Mouse (Mus musculus) kidney, embryonic 15.5 days (tissue): Measurements from ENCODE around the gene Cyp4a12a. TPM values are rescaled to one million over a fixed set of nuclear protein-coding genes. Genes with fewer than 3 reads are reported as not detected.
"Not testable (repeated sequence)": the region's sequence is repeated elsewhere in the genome, so short reads cannot be mapped to it uniquely, and the experiment has no call there.

ENCODE experiments used
- ATAC-seq: fragments of 200-750 bp; cut with Nextera tagmentation; replicated peaks from 2 replicates; pipeline ENCODE4 v1.8.0; 2017; ENCODE audit warnings: moderate TSS enrichment; ENCODE audit not compliant: low FRiP score
- H3K27ac ChIP-seq: fragments of 300-500 bp; sonication (generic); 2 replicates; pipeline ENCODE4 v1.5.1; 2015; ENCODE audit warnings: mild to moderate bottlenecking, inconsistent platforms
- H3K27me3 ChIP-seq: fragments of 300-500 bp; sonication (generic); 2 replicates; pipeline ENCODE4 v1.6.1; 2015; ENCODE audit warnings: inconsistent platforms
- H3K36me3 ChIP-seq: fragments of 300-500 bp; sonication (generic); 2 replicates; pipeline ENCODE4 v1.6.1; 2015; ENCODE audit warnings: inconsistent platforms
- H3K4me1 ChIP-seq: fragments of 300-500 bp; sonication (generic); 2 replicates; pipeline ENCODE4 v1.6.1; 2015; ENCODE audit warnings: inconsistent platforms
- H3K4me2 ChIP-seq: fragments of 300-500 bp; sonication (generic); 2 replicates; pipeline ENCODE4 v1.6.1; 2015; ENCODE audit warnings: moderate library complexity, mild to moderate bottlenecking, inconsistent platforms
- H3K4me3 ChIP-seq: fragments of 300-500 bp; sonication (generic); replicated peaks from 2 replicates; pipeline ENCODE4 v1.5.1; 2015; ENCODE audit warnings: mild to moderate bottlenecking, inconsistent platforms
- H3K9ac ChIP-seq: fragments of 300-500 bp; sonication (generic); 2 replicates; pipeline ENCODE4 v1.6.1; 2015; ENCODE audit warnings: mild to moderate bottlenecking, inconsistent platforms
- H3K9me3 ChIP-seq: fragments of 300-500 bp; sonication (generic); replicated peaks from 2 replicates; pipeline ENCODE4 v1.6.1; 2016; ENCODE audit warnings: inconsistent platforms
- WGBS: fragments of 180-500 bp; shearing (Covaris S2); methylation state at CpG from one replicate; pipeline ENCODE4 v1.1.7; 2015; ENCODE audit warnings: mixed read lengths; 5-methylcytosine and 5-hydroxymethylcytosine counted together
- polyA plus RNA-seq: library from polyadenylated mRNA; unstranded; fragments of >200 nt; fragmentation: Nextera tagmentation; extraction: Ambion mirVana; gene quantifications from 2 replicates; pipeline ENCODE4 v1.2.1, GENCODE M21; 2015

The Cyp4a12a gene
- polyA plus RNA-seq: 0.21 TPM in 1 of 2 replicates, not detected in the other

DNA sequence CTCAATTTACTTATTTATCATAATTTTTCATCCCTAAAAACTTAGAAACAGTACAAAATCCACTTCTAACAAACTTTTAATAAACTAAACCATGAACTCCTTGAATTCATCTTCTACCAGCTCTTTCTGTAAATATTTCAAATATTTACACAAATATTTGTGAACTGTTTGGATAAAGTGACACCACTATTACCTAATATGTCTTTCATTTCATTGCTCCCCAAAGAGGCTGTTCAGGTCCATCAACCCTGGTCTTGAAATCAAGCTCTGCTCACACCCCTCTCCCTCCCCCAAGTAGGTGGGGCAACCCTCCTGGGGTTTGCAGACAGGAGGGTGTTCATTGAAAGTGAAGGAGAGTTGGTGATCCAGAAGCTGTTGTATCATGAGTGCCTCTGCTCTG is at the start of gene Cyp4a12a:
Cyp4a12a (plus strand) TSS at position 301 of the 400 bp plus-strand sequence.
- ATAC-seq: not testable (repeated sequence)

GRCm38 (mm10) chr4:115264687-115265569 is 33.9 kb upstream of the Cyp4a12a start:
- not testable (repeated sequence) for H3K4me1 ChIP-seq, ATAC-seq, H3K27me3 ChIP-seq, H3K4me3 ChIP-seq, H3K9me3 ChIP-seq, H3K4me2 ChIP-seq, H3K9ac ChIP-seq, H3K36me3 ChIP-seq
- H3K27ac ChIP-seq: 0 out of 2 replicates have a peak overlapping the region, but pooled peaks have one; percentile 27
- WGBS: 82% methylated on average over 3 of the region's 4 CpGs

More for the DNA sequence above, at the start of gene Cyp4a12a:
- H3K4me3 ChIP-seq, H3K9ac ChIP-seq, H3K4me1 ChIP-seq, H3K27ac ChIP-seq, H3K9me3 ChIP-seq, H3K36me3 ChIP-seq, H3K4me2 ChIP-seq, H3K27me3 ChIP-seq: not testable (repeated sequence)

- H3K4me2 ChIP-seq, H3K36me3 ChIP-seq, H3K27ac ChIP-seq, H3K9me3 ChIP-seq, H3K27me3 ChIP-seq, H3K4me1 ChIP-seq, H3K9ac ChIP-seq, ATAC-seq, H3K4me3 ChIP-seq: not testable (repeated sequence)
- WGBS: 78% methylated on average over 2 of the region's 3 CpGs
Measured at GRCm38 (mm10) chr4:115278215-115278982, 20.4 kb upstream of the Cyp4a12a start.

DNA sequence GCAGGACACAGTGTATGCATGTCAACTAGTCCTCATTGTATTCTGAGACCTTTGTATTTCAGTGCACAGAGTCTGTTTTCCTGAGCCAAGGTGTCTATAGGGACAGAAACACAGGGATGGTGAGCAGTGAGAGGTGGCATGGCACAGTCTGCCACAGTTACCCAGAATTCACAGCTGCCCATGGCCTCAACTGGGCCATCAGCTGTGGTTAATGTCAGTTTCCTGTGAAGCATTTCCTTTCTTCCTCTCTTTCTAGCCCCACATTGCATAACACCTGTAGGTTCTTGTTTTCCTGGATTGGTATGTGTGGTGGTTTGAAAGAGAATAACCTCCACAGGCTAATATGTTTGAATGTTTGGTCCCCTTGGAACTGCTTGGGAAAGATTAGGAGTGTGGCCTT is 18.5 kb upstream of the Cyp4a12a start:
- Histone ChIP-seq H3K9ac (no peak overlapping the region), H3K9me3 (no peaks in the 10 kb centered on the region), H3K27ac (no peak overlapping the region), H3K4me3 (peak overlapping the region; percentile 42), H3K36me3 (no peaks in the 10 kb centered on the region), H3K4me1 (no peaks in the 10 kb centered on the region), H3K27me3 (no peaks in the 10 kb centered on the region), H3K4me2 (peak overlapping the region; percentile 61)
- ATAC-seq: peak; percentile 43; the same call in 1 of the 2 replicates

- H3K27ac ChIP-seq, H3K27me3 ChIP-seq, H3K36me3 ChIP-seq, H3K4me1 ChIP-seq, H3K9me3 ChIP-seq, H3K9ac ChIP-seq, ATAC-seq: not testable (repeated sequence)
- WGBS: 14% methylated on average over 10 of the region's 10 CpGs
- Histone ChIP-seq H3K4me2 (peak overlapping the region; percentile 61), H3K4me3 (peak overlapping the region; percentile 42)
Measured at GRCm38 (mm10) chr4:115280779-115281178, 18.1 kb upstream of the Cyp4a12a start.

GRCm38 (mm10) chr4:115281231-115281767 is 17.5 kb upstream of the Cyp4a12a start:
- peak; percentile 56 for ATAC-seq
- not testable (repeated sequence) for H3K9ac ChIP-seq, H3K27ac ChIP-seq, H3K4me1 ChIP-seq, H3K27me3 ChIP-seq, H3K36me3 ChIP-seq, H3K9me3 ChIP-seq
- 20% methylated on average over 23 of the region's 23 CpGs for WGBS
- Histone ChIP-seq H3K4me3 (peak overlapping the region; percentile 42), H3K4me2 (peak overlapping the region; percentile 61)

- H3K4me2 ChIP-seq, H3K4me1 ChIP-seq, H3K36me3 ChIP-seq, H3K9ac ChIP-seq, H3K27me3 ChIP-seq, ATAC-seq, H3K9me3 ChIP-seq, H3K27ac ChIP-seq, H3K4me3 ChIP-seq: not testable (repeated sequence)
Measured at GRCm38 (mm10) chr4:115325722-115326121, 26.9 kb downstream of the Cyp4a12a start.

GRCm38 (mm10) chr4:115365624-115366023 is 66.8 kb downstream of the Cyp4a12a start:
- H3K9me3 ChIP-seq, H3K4me1 ChIP-seq, H3K36me3 ChIP-seq, H3K9ac ChIP-seq, H3K27me3 ChIP-seq, ATAC-seq, H3K4me3 ChIP-seq, H3K27ac ChIP-seq, H3K4me2 ChIP-seq: not testable (repeated sequence)
- 85% methylated on average over 3 of the region's 3 CpGs for WGBS

DNA sequence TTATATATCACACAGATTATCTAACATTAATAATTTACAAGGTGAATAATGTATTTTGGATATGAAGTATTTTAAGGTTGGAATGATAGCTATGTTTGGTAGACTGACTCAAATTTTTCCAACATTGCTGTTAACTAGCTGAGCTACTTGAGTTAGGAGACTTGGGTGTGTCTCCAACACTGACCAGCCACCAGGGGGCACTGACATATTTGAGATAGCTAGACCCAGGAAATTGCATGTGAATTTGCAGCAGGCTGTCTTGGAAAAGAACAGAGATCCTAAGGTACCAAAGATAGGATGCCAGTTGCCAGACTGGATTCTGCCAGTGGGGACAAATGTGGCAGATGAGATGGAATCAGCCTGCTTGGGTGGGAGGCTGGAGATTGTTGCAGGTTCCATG is 69.2 kb downstream of the Cyp4a12a start:
- H3K36me3 ChIP-seq, H3K27me3 ChIP-seq, H3K9ac ChIP-seq, ATAC-seq, H3K4me3 ChIP-seq, H3K4me1 ChIP-seq, H3K4me2 ChIP-seq, H3K27ac ChIP-seq, H3K9me3 ChIP-seq: not testable (repeated sequence)

Other genes starting within 250 kb of the Cyp4a12a start
- 1.1 and 1.4 TPM in 2 replicates for gene Tal1, start 242.6 kb upstream of the Cyp4a12a start, polyA plus RNA-seq
- gene Pdzk1ip1, start 210.3 kb upstream of the Cyp4a12a start, polyA plus RNA-seq: 161 and 191 TPM in 2 replicates
- gene Cyp4x1, start 164.8 kb upstream of the Cyp4a12a start, polyA plus RNA-seq: 0.57 and 0.86 TPM in 2 replicates
- gene Cyp4a29, start 57.0 kb upstream of the Cyp4a12a start, polyA plus RNA-seq: not detected in 2 replicates
- gene Cyp4a12b, start 112.6 kb downstream of the Cyp4a12a start, polyA plus RNA-seq: 0.44 and 0.55 TPM in 2 replicates
- gene Cyp4a30b, start 153.6 kb downstream of the Cyp4a12a start, polyA plus RNA-seq: 0.45 and 1.1 TPM in 2 replicates
- 0.06 TPM in 1 of 2 replicates, not detected in the other for gene Cyp4a14, start 197.1 kb downstream of the Cyp4a12a start, polyA plus RNA-seq
- 1.3 and 1.4 TPM in 2 replicates for gene Cyp4a10, start 219.2 kb downstream of the Cyp4a12a start, polyA plus RNA-seq